Mouse (Mus musculus) ES-Bruce4 (cell line): Measurements from ENCODE around the gene Relch. TPM values are rescaled to one million over a fixed set of nuclear protein-coding genes. Genes with fewer than 3 reads are reported as not detected.

Experiments used
- H3K27ac ChIP-seq: 2 replicates; pipeline ENCODE4 v1.5.1; 2012; ENCODE audit warnings: low read length, inconsistent platforms; ENCODE audit not compliant: insufficient read depth
- H3K27me3 ChIP-seq: 2 replicates; pipeline ENCODE4 v1.6.1; 2012; ENCODE audit warnings: mild to moderate bottlenecking, low read length, inconsistent platforms; ENCODE audit not compliant: control insufficient read depth, poor library complexity, insufficient read depth, severe bottlenecking
- H3K36me3 ChIP-seq: 2 replicates; pipeline ENCODE4 v1.6.1; 2012; ENCODE audit warnings: inconsistent platforms, mild to moderate bottlenecking, low read length, moderate library complexity; ENCODE audit not compliant: control insufficient read depth, poor library complexity, insufficient read depth, severe bottlenecking
- H3K4me1 ChIP-seq: one replicate; pipeline ENCODE4 v1.8.1; 2011; ENCODE audit warnings: low read length; ENCODE audit not compliant: control insufficient read depth, insufficient read depth
- H3K4me3 ChIP-seq: 2 replicates; pipeline ENCODE4 v1.5.1; 2011; ENCODE audit warnings: low read depth, mild to moderate bottlenecking, low read length
- H3K9ac ChIP-seq: 2 replicates; pipeline ENCODE4 v1.6.1; 2012; ENCODE audit warnings: low read depth, mild to moderate bottlenecking, inconsistent platforms; ENCODE audit not compliant: poor library complexity, severe bottlenecking
- H3K9me3 ChIP-seq: replicated peaks from 2 replicates; pipeline ENCODE4 v1.6.1; 2012; ENCODE audit warnings: mild to moderate bottlenecking, low read length, inconsistent platforms; ENCODE audit not compliant: control insufficient read depth, poor library complexity, insufficient read depth, severe bottlenecking
- CTCF ChIP-seq: IDR thresholded peaks from one replicate; pipeline ENCODE4 v1.8.1; 2011; ENCODE audit warnings: low read depth, low read length
- EP300 ChIP-seq: IDR thresholded peaks from 2 replicates; pipeline ENCODE4 v1.6.1; 2011; ENCODE audit warnings: low read depth, low read length; ENCODE audit not compliant: insufficient read depth
- POLR2A ChIP-seq: IDR thresholded peaks from one replicate; pipeline ENCODE4 v1.8.1; 2011; ENCODE audit warnings: low read length; ENCODE audit not compliant: insufficient read depth
- polyA plus RNA-seq: library from polyadenylated mRNA; stranded (reverse); fragments of >200 nt; gene quantifications from 2 replicates; pipeline ENCODE4 v1.2.4, GENCODE M21; 2011; ENCODE audit warnings: low read depth; ENCODE audit not compliant: missing spikeins, insufficient read depth, insufficient read length

The Relch gene
- polyA plus RNA-seq, result 26.5 and 27.4 TPM in 2 replicates

GRCm38 (mm10) chr1:105663171-105663961, at the start of gene Relch, which contains the start of gene Pign:
Gene Relch (plus strand): TSS chr1:105663861.
Gene Pign (minus strand): TSS chr1:105663677.
- Histone ChIP-seq H3K4me1 (no peaks in the 10 kb centered on the region), H3K36me3 (no peaks in the 10 kb centered on the region), H3K27ac (peak within 1 kb of the TSS; percentile 22; the same call in 1 of the 2 replicates), H3K9me3 (no peaks in the 10 kb centered on the region), H3K27me3 (no peaks in the 10 kb centered on the region), H3K4me3 (peak within 1 kb of the TSS; percentile 92), H3K9ac (peak within 1 kb of the TSS; percentile 86)
- TF ChIP-seq EP300 (0 out of 2 replicates have a peak, but pooled peaks have one; percentile 20), CTCF (no peak), POLR2A (peak; percentile 56)

- Histone ChIP-seq H3K36me3 (no peaks in the 10 kb centered on the region), H3K9ac (no peak overlapping the region), H3K4me3 (no peak overlapping the region), H3K27ac (no peak overlapping the region), H3K9me3 (no peaks in the 10 kb centered on the region), H3K4me1 (no peaks in the 10 kb centered on the region), H3K27me3 (no peaks in the 10 kb centered on the region)
- TF ChIP-seq POLR2A, result no peak
- no peak for TF ChIP-seq CTCF
- TF ChIP-seq EP300, result no peak
Observed at GRCm38 (mm10) chr1:105630481-105630880, 33.2 kb upstream of the Relch start.

GRCm38 (mm10) chr1:105644093-105644492, 19.6 kb upstream of the Relch start:
- TF ChIP-seq POLR2A (no peak), EP300 (no peak), CTCF (no peak)
- H3K36me3 ChIP-seq, result no peaks in the 10 kb centered on the region
- H3K4me3 ChIP-seq, result no peak overlapping the region

GRCm38 (mm10) chr1:105650650-105651049, 13.0 kb upstream of the Relch start:
- Histone ChIP-seq H3K4me3 (no peak overlapping the region), H3K27me3 (no peaks in the 10 kb centered on the region), H3K36me3 (peaks cover 3% of the 10 kb centered on the region; the same call in 1 of the 2 replicates), H3K9me3 (no peaks in the 10 kb centered on the region), H3K27ac (no peak overlapping the region), H3K9ac (no peak overlapping the region), H3K4me1 (no peaks in the 10 kb centered on the region)
- TF ChIP-seq EP300, result no peak
- TF ChIP-seq CTCF, result no peak

More at GRCm38 (mm10) chr1:105644093-105644492, 19.6 kb upstream of the Relch start:
- Histone ChIP-seq H3K9me3 (no peaks in the 10 kb centered on the region), H3K27ac (no peak overlapping the region), H3K27me3 (no peaks in the 10 kb centered on the region), H3K9ac (no peak overlapping the region), H3K4me1 (no peaks in the 10 kb centered on the region)

GRCm38 (mm10) chr1:105653981-105654380, 9.7 kb upstream of the Relch start:
- no peak overlapping the region for H3K27ac ChIP-seq
- H3K9me3 ChIP-seq, result no peaks in the 10 kb centered on the region
- H3K4me1 ChIP-seq, result no peaks in the 10 kb centered on the region
- no peak overlapping the region for H3K9ac ChIP-seq
- no peak for TF ChIP-seq EP300
- no peak for TF ChIP-seq POLR2A
- no peak for TF ChIP-seq CTCF
- H3K36me3 ChIP-seq, result peaks cover 3% of the 10 kb centered on the region; the same call in 1 of the 2 replicates
- no peak overlapping the region for H3K4me3 ChIP-seq
- H3K27me3 ChIP-seq, result no peaks in the 10 kb centered on the region

- no peaks in the 10 kb centered on the region for H3K9me3 ChIP-seq
- TF ChIP-seq EP300 (no peak), CTCF (no peak), POLR2A (no peak)
- H3K9ac ChIP-seq, result no peak overlapping the region
- H3K27me3 ChIP-seq, result no peaks in the 10 kb centered on the region
- no peak overlapping the region for H3K4me3 ChIP-seq
- H3K27ac ChIP-seq, result no peak overlapping the region
- no peaks in the 10 kb centered on the region; the same call in 1 of the 2 replicates for H3K36me3 ChIP-seq
- H3K4me1 ChIP-seq, result no peaks in the 10 kb centered on the region
Observed at GRCm38 (mm10) chr1:105660015-105660414, 3.6 kb upstream of the Relch start.
